Mouse (Mus musculus) layer of hippocampus, postnatal 10 days (tissue): ENCODE measurements around the gene Itpr2. TPM values are rescaled to one million over a fixed set of nuclear protein-coding genes. Genes with fewer than 3 reads are reported as not detected.
"Not testable (repeated sequence)": the region's sequence is repeated elsewhere in the genome, so short reads cannot be mapped to it uniquely, and the experiment has no call there.

Source experiments
- DNase-seq, 2 experiments: peaks; one replicate each; pipeline ENCODE4 v3.0.0; 2021; ENCODE audit warnings: low spot score in 2 of 2
- total RNA-seq, 2 experiments: library from RNA; stranded (reverse); gene quantifications; 2 replicates each; pipeline ENCODE4 v1.2.3; 2021

Gene Itpr2
- total RNA-seq, 2 experiments from 2014 or later, result 27.2 to 28.7 TPM

DNA sequence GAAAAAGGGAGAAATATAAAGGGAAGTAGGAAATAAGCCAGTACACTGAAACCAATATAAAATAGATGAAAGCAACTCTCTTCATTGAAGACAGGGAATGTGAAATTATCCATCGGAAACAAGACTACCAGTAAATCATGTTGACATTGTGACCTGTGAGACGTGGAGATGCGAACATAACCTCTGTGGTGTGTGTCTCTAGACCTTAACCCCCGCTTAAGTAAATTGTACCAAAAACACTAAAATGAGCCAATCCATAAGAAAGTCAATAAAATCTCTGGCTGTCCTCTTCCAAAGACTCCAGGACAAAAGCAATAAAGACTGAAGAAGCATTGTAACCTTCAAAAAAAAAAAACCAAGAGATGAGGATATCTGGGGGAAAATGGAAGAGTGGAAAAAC, 31.6 kb downstream of the Itpr2 start:
- no peak for DNase-seq

DNA sequence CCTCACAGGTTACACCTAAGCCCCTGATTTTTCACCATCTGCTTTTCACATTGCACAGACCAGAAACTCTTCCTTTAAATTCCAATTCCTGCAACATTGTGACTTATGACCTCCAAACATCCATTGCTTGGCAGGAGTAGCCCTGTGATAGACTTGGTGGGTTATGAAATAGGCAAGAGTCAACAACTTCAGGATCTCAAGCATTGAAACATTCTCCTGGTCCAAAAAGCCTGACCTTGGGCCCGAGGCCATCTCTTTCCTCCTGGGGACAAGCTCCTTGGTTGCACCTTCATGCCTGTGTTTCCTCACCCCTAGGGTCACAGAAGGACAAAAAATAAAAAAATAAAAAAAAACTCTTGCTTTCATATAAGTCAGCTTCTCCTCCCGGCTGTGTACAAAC, 32.1 kb downstream of the Itpr2 start:
- DNase-seq, result no peak

DNA sequence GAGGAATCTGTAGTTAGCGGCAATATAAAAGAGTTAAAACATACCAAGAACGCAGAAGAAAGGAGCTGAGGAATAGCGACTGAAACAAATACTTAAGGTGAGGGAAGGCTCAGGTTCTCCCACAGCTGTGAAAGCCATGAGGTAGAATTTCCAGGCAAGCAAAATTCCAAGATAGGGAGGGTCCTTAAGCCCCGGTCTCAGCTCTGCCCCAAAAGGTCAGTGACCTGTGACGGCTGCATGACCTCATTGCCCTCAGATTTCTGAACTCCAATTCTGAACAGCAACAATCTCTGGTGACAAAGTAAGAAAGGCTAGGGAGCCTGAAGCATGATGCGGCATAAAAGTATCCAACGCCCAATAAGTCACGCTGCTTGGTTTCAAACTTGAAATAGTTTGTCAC, 33.7 kb downstream of the Itpr2 start:
- no peak for DNase-seq

DNA sequence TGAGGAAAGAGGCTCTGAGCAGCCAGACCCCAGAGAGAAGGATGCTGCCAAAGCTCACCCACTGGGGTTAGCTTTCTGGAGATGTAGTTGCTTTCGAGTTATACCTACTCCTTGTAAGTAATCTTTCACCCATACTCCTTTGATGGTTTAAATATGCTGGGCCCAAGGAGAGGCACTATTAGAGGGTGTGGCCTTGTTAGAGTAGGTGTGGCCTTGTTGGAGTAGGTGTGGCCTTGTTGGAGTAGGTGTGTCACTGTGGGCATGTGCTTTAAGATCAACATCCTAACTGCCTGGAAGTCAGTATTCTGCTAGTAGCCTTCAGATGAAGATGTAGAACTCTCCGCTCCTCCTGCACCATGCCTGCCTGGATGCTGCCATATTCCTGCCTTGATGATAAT, 37.4 kb downstream of the Itpr2 start:
- DNase-seq, result not testable (repeated sequence)

DNA sequence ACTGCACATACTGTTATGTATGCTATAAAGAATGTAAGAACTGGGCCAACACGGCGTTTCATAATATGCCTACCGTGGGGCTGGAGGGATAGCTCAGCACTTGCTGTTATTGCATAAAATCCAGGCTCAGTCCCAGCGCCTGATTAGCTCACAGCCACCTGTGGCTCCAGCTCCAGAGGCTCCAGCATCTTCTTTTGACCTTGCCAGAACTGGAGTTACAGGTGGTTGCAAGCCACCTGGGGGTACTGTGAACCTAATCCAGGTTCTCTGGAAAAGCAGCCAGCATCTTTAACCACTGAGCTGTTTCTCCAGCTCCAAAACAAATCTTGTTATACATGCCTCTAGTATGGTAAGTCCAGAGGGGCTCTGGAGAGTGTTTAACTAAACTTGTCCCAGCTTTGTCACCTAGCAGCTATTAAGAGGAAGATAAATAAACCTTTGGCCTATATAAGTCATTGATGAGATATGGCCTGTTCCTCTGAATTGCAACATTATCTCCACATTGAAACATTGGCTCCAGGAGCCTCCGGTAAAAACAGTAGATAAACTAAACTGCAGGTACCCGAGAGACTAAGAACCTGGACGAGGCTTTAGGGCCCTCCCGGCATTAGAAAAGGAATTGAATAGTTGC, 37.9 kb downstream of the Itpr2 start:
- DNase-seq, result no peak

DNA sequence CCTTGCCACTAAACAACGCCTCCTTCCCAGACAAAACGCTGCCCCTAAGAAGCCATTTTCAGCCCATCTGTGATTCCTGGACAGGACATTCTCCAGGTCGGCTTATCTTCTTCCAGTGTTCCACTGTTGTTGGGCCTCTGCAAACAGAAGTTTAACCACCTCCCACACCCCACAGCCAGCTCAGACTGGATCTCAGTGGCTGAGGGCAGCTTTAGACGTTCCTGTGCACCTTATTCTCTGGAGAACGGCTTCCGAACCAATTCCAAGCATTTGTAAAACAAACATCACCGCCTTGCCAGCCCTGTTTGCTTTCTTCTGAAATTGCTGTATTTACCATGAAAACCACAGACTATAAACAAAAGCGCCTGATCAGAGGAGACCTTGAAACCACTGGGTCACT, 41.1 kb downstream of the Itpr2 start:
- no peak for DNase-seq

DNA sequence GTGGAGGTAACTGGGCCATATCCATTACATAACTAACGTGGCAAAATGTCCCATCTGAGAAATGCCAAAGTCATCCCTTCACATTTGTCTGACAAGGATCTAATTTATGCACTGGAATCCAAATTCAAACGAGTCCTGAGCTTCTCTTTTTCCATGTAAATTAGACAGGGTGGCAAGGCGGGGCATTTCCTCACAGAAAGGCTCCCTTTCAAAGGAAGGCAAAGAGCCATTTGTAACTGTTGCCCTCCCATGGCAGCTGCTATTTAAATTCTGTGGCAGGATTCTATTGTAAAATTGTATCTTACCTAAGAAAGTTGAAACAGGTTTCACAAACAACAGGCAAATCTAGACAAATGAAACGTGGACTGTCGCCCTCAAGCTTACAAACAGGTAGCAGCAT, 43.6 kb downstream of the Itpr2 start:
- no peak for DNase-seq

DNA sequence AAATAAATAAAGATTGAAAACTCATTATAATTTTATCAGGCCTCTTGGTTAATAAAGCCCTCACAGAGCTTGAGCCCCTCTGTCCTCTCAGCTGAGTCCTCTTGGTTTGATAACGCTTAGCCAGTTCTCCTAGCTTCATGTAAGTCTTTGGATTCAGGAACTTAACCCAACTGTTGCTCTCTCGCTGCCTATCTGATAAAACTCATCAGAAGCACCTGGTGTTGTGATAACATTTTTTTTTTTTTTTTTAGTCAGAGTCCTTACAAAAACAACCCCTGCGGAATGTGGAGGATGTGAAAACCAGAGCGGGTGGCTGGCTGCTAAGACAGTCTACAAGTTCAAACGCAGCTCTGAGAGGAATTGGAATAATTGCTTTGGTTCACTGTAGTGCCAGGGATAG, 45.3 kb downstream of the Itpr2 start:
- DNase-seq, result no peak

DNA sequence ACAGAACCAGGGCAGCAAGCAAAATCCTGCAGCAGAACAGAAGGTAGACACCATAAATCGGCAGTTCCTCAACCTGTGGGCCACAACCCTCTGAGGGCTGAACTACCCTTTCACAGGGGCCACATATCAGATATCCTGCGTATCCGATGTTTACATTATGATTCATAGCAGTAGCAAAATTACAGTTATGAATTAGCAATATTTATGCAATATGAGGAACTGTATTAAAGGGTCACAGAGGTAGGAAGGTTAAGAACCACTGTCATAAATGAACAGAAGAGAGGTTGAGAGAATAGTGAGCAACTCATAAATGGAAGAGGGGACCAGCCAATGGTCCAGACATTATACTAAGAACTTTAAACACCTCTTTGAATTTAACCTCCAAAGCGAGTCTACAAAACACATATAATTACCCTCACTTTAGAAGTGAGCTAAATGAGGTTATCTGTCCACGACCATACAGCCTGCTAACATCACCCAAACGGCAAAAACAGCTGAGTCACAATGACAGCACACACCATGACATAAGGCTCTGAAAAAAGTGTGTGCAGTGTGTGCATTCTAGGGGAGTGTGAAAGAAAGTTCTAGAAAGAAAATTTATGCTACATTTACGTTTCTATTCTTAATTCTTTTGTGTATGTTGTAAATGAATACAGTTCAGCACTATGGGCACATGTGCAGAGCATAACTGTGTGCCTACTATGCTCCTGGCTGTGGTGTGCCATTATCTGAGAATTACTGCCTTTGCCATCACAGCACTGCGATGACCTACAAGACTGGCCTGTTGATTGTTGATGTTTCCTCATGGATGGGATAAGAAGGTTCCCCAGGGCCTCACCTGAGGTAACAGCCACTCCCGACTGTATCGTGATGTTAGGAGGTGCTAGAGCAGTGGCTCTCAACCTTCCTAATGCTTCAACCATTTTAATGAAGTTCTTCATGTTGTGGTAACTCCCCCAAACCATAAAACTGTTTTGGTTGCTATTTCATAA, 47.2 kb downstream of the Itpr2 start:
- DNase-seq, result no peak

DNA sequence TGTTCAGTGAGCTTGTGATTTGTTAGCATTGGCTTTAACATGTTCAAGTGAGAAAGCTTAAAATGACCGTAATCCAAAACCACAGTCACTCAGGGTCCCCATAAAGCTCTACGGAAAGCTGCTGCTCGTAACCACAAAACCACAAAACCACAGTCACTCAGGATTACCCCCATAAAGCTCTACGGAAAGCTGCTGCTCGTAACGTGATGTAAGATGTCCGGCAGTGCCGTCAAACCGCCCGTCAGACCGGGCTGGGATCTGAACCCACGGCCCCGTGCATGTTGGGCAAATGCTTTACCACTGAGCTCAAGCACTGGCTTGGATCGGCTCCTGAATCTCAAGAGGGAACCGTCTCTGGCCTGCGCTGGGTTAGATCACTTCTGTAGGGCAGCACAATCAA, 49.5 kb downstream of the Itpr2 start:
- DNase-seq, result no peak

DNA sequence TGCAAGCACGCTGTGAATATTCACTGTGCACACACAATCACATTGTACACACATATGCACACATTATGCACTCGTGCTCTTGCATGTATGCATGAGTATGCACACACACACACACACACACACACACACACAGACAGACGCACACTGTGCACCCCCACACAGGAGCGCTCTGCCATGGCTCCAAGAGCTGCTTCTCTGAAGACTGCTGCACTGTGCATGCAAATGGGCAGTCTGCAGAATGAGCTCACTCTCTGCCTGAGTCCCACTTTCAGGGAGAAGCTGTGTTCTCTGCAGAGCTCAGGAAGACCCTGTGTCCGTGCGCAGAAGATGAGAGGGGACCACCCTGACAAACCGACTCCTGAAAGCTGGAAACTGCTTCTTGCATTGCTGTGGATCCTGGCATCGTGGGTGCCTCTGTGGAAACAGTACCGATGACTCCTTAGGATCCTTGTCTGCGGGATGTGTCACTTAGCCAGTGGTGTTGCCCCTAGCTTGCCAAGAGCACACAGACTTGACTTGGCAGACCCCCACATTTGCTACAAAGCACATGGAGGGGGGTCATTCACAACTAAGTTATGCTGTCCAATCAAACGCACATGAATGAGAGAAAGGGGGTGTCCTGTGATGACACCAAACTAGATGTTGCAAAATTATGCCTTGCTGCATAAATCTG, 55.9 kb downstream of the Itpr2 start:
- DNase-seq, result peak; percentile 25 to 42

DNA sequence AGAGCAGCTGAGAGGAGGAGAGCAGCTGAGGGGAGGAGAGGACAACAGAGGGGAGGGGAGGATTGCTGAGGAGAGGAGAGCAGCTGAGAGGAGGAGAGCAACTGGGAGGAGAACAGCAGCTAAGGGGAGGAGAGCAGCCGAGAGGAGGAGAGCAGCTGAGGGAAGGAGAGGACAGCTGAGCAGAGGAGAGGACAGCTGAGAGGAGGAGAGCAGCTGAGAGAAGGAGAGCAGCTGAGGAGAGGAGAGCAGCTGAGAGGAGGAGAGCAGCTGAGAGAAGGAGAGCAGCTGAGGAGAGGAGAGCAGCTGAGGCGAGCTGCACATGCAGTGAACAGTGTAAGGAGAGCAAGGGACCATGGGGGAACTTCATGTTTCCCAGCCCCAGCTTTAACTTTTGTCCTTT, 62.2 kb downstream of the Itpr2 start:
- DNase-seq, result no peak

DNA sequence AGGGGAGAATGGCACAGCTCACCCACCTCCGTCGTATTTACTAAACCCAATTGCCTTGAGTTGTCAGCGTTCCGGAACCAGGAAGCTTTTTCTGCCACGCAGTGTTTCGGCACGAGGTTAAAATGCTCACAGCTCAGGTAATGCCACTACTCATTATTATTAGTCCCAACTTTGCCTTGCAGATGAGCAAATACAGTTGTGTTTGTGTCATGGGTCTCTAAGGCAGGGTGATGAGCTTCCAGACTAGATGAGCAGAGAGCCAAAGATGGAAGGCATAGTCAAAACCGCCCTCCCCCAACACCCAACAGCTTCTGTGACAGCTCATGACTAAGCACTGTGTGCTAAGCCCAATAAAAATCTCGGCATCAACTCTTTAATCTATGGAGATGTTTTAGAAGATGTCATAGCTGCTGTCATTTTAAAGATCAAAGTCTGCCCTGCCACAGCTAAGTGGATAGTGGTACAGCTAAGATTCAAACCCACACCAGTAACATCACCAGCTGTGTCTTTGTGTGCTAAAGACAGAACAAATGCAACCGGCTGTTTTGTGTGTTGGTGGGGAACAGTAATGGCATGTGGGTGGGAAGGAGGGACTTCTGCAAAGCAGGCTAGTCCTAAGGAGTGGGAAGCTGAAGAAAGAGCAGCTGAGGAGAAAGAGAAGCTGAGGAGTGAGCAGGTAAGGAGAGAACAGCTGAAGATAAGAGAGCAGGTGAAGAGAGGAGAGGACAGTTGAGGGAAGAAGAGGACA, 62.8 kb downstream of the Itpr2 start:
- DNase-seq, result no peak

DNA sequence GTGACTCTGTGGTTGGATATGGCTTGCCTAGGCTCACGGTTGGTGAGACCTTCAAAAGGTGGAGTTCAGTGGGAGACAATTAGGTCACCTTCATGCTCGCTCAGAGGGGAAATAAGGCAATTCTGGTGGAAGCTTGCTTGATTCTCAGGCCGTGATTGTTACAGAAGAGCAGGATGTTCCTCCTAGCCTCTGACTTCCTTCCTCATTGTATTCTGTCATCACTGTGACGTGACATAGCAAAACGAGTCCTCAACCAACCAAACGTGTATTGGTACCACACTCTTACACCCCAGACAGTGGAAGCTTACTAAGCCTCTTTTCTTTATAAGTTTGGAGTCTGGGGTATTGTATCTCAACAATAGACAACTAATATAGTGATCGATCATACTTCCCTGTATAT, 64.0 kb downstream of the Itpr2 start:
- DNase-seq, result no peak

DNA sequence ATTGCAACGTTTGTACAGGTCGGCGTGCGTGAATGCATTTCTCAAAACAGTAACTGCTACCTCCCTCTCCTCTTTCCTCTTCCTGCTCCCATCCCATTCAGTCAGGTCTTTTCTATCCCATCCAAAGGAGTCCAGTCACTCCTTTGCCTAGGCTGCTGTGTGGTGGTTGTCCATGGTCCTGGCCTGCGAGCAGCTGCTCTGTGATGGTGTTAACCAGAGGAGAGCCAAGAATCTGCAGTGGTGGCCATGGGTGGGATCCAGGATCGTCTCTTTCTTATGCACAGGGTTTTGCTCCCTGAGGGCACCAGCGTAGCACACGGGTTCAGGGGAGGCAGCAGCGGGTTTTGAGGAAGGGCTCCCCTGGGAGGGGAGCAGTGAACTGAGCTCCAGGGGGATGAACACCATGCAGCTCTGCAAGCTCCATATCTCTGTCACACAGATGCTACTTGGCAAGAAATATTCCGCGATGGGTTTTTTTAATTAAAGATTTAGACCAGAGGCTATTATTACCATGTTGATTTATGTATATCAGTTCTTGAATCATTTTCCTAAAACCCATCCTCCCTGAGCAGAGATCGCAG, 65.0 kb downstream of the Itpr2 start:
- no peak for DNase-seq

DNA sequence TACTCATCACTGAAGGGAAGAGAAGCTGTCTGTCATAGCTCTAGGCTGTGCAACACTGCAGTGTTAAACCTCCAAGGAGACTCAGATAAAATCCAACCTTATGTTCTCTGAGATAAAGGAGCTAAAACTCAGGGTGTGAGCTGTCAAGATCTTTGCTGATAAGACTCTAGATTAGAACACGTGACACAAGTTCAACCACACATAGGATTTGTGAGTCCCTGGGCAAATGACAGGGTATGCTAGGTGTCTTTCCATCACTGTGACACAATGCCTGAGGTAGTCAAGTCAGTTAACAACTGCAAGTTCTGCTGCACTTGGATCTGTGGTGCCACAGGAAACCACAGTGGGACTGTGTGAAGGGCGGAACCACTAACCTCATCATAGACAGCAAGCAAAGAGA, 67.8 kb downstream of the Itpr2 start:
- no peak for DNase-seq

DNA sequence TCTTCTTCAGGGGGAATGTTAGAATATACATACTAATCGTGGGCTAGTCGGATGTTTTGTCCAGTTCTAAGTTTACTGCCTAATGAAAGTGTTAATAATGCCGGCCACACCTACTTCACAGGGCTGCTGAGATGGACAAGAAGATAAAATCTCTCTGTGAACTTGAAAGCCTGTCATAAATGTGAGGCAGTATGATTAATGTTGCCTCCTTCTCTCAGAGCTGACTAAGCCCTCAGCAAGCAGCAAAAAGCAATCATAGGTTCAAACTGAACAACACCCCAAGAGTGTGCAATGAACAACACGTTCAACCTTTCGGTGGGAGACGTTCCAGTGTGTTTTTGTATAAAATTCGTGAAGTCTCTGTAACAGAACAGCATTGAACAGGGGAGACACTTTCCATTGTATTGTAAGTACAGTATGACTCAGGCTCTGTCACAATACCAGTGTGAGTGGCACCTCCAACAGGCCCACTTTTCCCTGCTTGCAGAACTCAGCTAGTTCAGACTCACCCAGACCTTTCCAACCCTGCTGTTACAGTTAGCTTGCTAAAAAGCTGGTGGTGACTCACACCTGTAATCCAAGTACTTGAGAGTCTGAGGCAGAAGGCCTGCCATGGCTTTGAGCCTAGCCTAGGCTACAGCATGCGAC, 69.7 kb downstream of the Itpr2 start:
- DNase-seq, result no peak

DNA sequence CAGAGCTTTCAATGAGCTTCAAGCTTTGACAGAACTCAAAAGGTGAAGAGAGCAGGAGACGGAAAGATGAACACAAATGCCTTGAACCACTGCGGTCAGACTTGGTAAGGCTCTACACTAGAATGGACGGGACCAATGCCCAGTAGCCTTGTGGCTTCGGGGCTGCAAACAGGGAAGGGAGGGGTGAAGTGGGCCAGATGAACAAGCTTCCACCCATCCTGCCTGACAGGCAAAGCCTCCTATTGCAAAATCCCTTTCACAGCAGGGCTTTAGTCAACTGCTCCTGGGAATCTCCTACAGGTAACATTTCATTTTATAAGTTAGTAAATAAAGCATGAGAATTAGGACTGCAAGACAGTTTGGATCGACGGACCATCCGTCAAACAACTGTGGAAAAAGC, 70.2 kb downstream of the Itpr2 start:
- no peak for DNase-seq

DNA sequence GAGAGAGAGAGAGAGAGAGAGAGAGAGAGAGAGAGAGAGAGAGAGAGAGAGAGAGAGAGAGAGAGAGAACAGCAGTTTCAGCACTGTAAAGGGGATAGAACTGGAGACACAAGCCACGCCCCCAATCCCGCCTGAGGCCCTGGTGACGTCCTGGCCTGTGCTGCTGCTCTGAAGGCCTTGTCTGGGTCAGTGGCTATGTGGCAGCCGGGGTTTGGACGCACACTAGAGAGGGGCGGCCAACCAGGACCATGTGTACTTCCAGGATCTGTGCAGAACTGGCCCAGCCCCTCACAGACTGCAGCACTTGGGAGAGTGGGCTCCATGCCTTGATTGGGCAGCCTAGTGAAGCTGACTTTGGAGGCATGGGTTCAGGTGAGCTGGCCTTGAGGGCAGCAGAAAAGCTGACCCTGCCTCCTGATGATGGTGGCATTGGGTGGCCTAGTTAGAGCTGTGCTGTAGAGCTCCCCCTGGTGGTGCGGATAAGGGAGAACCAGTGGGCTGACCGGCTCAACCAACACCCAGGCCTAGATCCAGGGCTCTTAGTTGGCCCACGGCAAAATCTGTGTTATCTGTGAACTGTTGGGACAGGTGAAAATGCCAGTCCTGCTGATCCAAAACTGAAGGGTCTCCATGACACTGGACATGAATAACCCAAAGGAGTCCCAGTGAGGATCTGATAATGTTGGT, 72.2 kb downstream of the Itpr2 start:
- peak; percentile 22 to 46 for DNase-seq

DNA sequence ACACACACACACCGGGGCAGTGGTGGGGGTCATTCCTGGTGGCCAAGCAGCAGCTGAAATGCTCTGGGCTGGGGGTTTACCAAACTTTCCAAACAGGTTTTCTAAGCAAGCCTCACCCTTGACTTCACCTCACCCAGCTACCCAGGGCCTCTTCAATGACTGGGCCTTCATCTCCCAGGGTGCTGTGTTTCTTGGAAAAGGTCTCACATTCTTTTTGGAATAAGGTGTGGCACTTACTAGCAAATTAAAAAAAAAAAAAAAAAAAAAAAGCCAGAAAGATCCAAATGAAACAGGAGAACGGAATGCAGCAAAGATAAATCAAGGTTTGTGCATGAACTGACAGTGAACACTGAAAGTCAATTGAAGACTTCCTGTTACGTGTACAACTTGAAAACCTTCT, 77.2 kb downstream of the Itpr2 start:
- no peak for DNase-seq
